Mouse (Mus musculus): ENCODE data around the gene Fntb. TPM values are rescaled to one million over a fixed set of nuclear protein-coding genes. Genes with fewer than 3 reads are reported as not detected.

The Fntb gene
- 10 to 100 TPM; 27.7 to 28.1 TPM for total RNA-seq (2021)

GRCm38 (mm10) chr12:76765354-76765851, at the start of gene Fntb, which contains the start of gene Churc1:
TSS of gene Fntb (plus strand) at chr12:76765589.
TSS of gene Churc1 (plus strand) at chr12:76765538.
- intact Hi-C loops (cut with DNase I), result no loop called here

GRCm38 (mm10) chr12:76718384-76718783, 47.0 kb upstream of the Fntb start:
- intact Hi-C loops (cut with DNase I), result loop anchor here (5.0 to 10.0 kb wide), 2 partner anchors 71 to 224 kb away; no protein-coding TSS in a partner anchor
- no peak for DNase-seq (ENCODE audit: extremely low spot score in 1 of 2, low spot score in 2 of 2)

More at GRCm38 (mm10) chr12:76765354-76765851, at the start of gene Fntb, which contains the start of gene Churc1:
- DNase-seq (ENCODE audit: extremely low spot score in 1 of 2, low spot score in 2 of 2), result peak; percentile 89 to 95

- intact Hi-C loops (cut with DNase I), result loop anchor here (5.0 kb wide), 1 partner anchor 128 kb away; no protein-coding TSS in a partner anchor
- no peak for DNase-seq (ENCODE audit: extremely low spot score in 1 of 2, low spot score in 2 of 2)
These were observed 44.8 kb upstream of the Fntb start for GRCm38 (mm10) chr12:76720572-76720971.

- intact Hi-C loops (cut with DNase I), result loop anchor here (5.0 kb wide), 1 partner anchor 130 kb away; no protein-coding TSS in a partner anchor
- no peak for DNase-seq (ENCODE audit: extremely low spot score in 1 of 2, low spot score in 2 of 2)
These were observed 43.4 kb upstream of the Fntb start for GRCm38 (mm10) chr12:76722026-76722425.

GRCm38 (mm10) chr12:76727955-76728354, 37.4 kb upstream of the Fntb start:
- no peak for DNase-seq (ENCODE audit: extremely low spot score in 1 of 2, low spot score in 2 of 2)
- intact Hi-C loops (cut with DNase I), result no loop called here

- no peak for DNase-seq (ENCODE audit: extremely low spot score in 1 of 2, low spot score in 2 of 2)
- intact Hi-C loops (cut with DNase I), result no loop called here
These were observed 14.4 kb upstream of the Fntb start for GRCm38 (mm10) chr12:76750866-76751459.

GRCm38 (mm10) chr12:76752652-76753318, 12.6 kb upstream of the Fntb start:
- intact Hi-C loops (cut with DNase I), result no loop called here
- DNase-seq (ENCODE audit: extremely low spot score in 1 of 2, low spot score in 2 of 2), result peak; percentile 45 to 74

GRCm38 (mm10) chr12:76765901-76766630, 677 bp downstream of the Fntb start:
- no peak for DNase-seq (ENCODE audit: extremely low spot score in 1 of 2, low spot score in 2 of 2)

GRCm38 (mm10) chr12:76770841-76771500, 5.6 kb downstream of the Fntb start:
- DNase-seq (ENCODE audit: extremely low spot score in 1 of 2, low spot score in 2 of 2), result no peak
- intact Hi-C loops (cut with DNase I), result no loop called here

More at GRCm38 (mm10) chr12:76765901-76766630, 677 bp downstream of the Fntb start:
- intact Hi-C loops (cut with DNase I), result no loop called here

- intact Hi-C loops (cut with DNase I), result no loop called here
- no peak for DNase-seq (ENCODE audit: extremely low spot score in 1 of 2, low spot score in 2 of 2)
These were observed 6.2 kb downstream of the Fntb start for GRCm38 (mm10) chr12:76771540-76771939.

GRCm38 (mm10) chr12:76774652-76775051, 9.3 kb downstream of the Fntb start:
- intact Hi-C loops (cut with DNase I), result no loop called here

GRCm38 (mm10) chr12:76775132-76775531, 9.7 kb downstream of the Fntb start:
- DNase-seq (ENCODE audit: extremely low spot score in 1 of 2, low spot score in 2 of 2), result no peak
- intact Hi-C loops (cut with DNase I), result no loop called here

More at GRCm38 (mm10) chr12:76774652-76775051, 9.3 kb downstream of the Fntb start:
- no peak for DNase-seq (ENCODE audit: extremely low spot score in 1 of 2, low spot score in 2 of 2)

- intact Hi-C loops (cut with DNase I), result no loop called here
- DNase-seq (ENCODE audit: extremely low spot score in 1 of 2, low spot score in 2 of 2), result no peak
These were observed 11.5 kb downstream of the Fntb start for GRCm38 (mm10) chr12:76776898-76777297.

GRCm38 (mm10) chr12:76777845-76778244, 12.5 kb downstream of the Fntb start:
- DNase-seq (ENCODE audit: extremely low spot score in 1 of 2, low spot score in 2 of 2), result no peak
- intact Hi-C loops (cut with DNase I), result no loop called here

- intact Hi-C loops (cut with DNase I), result no loop called here
- no peak for DNase-seq (ENCODE audit: extremely low spot score in 1 of 2, low spot score in 2 of 2)
These were observed 13.1 kb downstream of the Fntb start for GRCm38 (mm10) chr12:76778305-76779083.

- intact Hi-C loops (cut with DNase I), result no loop called here
These were observed 14.6 kb downstream of the Fntb start for GRCm38 (mm10) chr12:76779951-76780350.

GRCm38 (mm10) chr12:76780639-76781468, 15.5 kb downstream of the Fntb start:
- no peak for DNase-seq (ENCODE audit: extremely low spot score in 1 of 2, low spot score in 2 of 2)
- intact Hi-C loops (cut with DNase I), result no loop called here

More at GRCm38 (mm10) chr12:76779951-76780350, 14.6 kb downstream of the Fntb start:
- no peak for DNase-seq (ENCODE audit: extremely low spot score in 1 of 2, low spot score in 2 of 2)

Measured in left cerebral cortex, postnatal 10 days (tissue).